Mouse (Mus musculus): ENCODE results near the gene Slc36a1.

The Slc36a1 gene

GRCm38 (mm10) chr11:55204159-55204596 lies at the start of gene Slc36a1:
Gene Slc36a1, plus strand, starts transcription at chr11:55204350.
- DNase-seq, result peak; percentile 93 to 95

GRCm38 (mm10) chr11:55154398-55155069 lies 49.6 kb upstream of the Slc36a1 start:
- no peak for DNase-seq

GRCm38 (mm10) chr11:55155070-55155421 lies 49.1 kb upstream of the Slc36a1 start:
- peak; percentile 59 to 65 for DNase-seq

- DNase-seq, result peak; percentile 80
These were observed 45.3 kb upstream of the Slc36a1 start for GRCm38 (mm10) chr11:55158785-55159359.

- DNase-seq, result peak; percentile 21 to 47
These were observed 41.5 kb upstream of the Slc36a1 start for GRCm38 (mm10) chr11:55162670-55163069.

- peak; percentile 34 to 52 for DNase-seq
These were observed 39.4 kb upstream of the Slc36a1 start for GRCm38 (mm10) chr11:55164723-55165122.

GRCm38 (mm10) chr11:55165748-55166147 lies 38.4 kb upstream of the Slc36a1 start:
- no peak for DNase-seq

GRCm38 (mm10) chr11:55168504-55168903 lies 35.6 kb upstream of the Slc36a1 start:
- no peak for DNase-seq

GRCm38 (mm10) chr11:55168914-55169313 lies 35.2 kb upstream of the Slc36a1 start:
- DNase-seq, result no peak

GRCm38 (mm10) chr11:55170501-55170900 lies 33.6 kb upstream of the Slc36a1 start:
- DNase-seq, result no peak

GRCm38 (mm10) chr11:55178830-55179229 lies 25.3 kb upstream of the Slc36a1 start:
- no peak for DNase-seq

GRCm38 (mm10) chr11:55179856-55180255 lies 24.3 kb upstream of the Slc36a1 start:
- no peak for DNase-seq

- DNase-seq, result peak; percentile 31 to 62
These were observed 21.0 kb upstream of the Slc36a1 start for GRCm38 (mm10) chr11:55183124-55183523.

GRCm38 (mm10) chr11:55184246-55184645 lies 19.9 kb upstream of the Slc36a1 start:
- DNase-seq, result no peak

- DNase-seq, result peak; percentile 72 to 76
These were observed 19.3 kb upstream of the Slc36a1 start, which contains the start of gene Slc36a2 for GRCm38 (mm10) chr11:55184733-55185291. Gene Slc36a2, minus strand, starts transcription at chr11:55185077.

- DNase-seq, result no peak
These were observed 16.9 kb upstream of the Slc36a1 start for GRCm38 (mm10) chr11:55187292-55187691.

- no peak for DNase-seq
These were observed 16.4 kb upstream of the Slc36a1 start for GRCm38 (mm10) chr11:55187777-55188176.

- peak; percentile 22 to 31 for DNase-seq
These were observed 13.9 kb upstream of the Slc36a1 start for GRCm38 (mm10) chr11:55190216-55190615.

- no peak for DNase-seq
These were observed 7.1 kb upstream of the Slc36a1 start for GRCm38 (mm10) chr11:55197086-55197485.

GRCm38 (mm10) chr11:55197740-55198510 lies 6.2 kb upstream of the Slc36a1 start:
- no peak for DNase-seq

- DNase-seq, result peak; percentile 19 to 21
These were observed 452 bp downstream of the Slc36a1 start for GRCm38 (mm10) chr11:55204602-55205001.

- DNase-seq, result peak; percentile 24 to 26
These were observed 4.0 kb downstream of the Slc36a1 start for GRCm38 (mm10) chr11:55208001-55208690.

GRCm38 (mm10) chr11:55209032-55209431 lies 4.9 kb downstream of the Slc36a1 start:
- DNase-seq, result no peak
